Mouse (Mus musculus) olfactory bulb, adult 2 months (tissue): ENCODE measurements around the gene Eef2. TPM values are rescaled to one million over a fixed set of nuclear protein-coding genes. Genes with fewer than 3 reads are reported as not detected.
A peak's percentile ranks its signal among the peaks of the same experiment; 100 is the strongest.

ENCODE experiments used
- H3K27ac ChIP-seq: fragments of 200-500 bp; 2 replicates; pipeline ENCODE4 v1.5.1; 2012; ENCODE audit warnings: low read depth, low read length; ENCODE audit not compliant: insufficient read depth
- H3K4me1 ChIP-seq: fragments of 200-500 bp; 2 replicates; pipeline ENCODE4 v1.6.1; 2012; ENCODE audit warnings: low read length; ENCODE audit not compliant: control insufficient read depth, insufficient read depth
- H3K4me3 ChIP-seq: fragments of 200-500 bp; 2 replicates; pipeline ENCODE4 v1.5.1; 2012; ENCODE audit warnings: mild to moderate bottlenecking, low read depth, low read length, moderate library complexity; ENCODE audit not compliant: insufficient read depth
- CTCF ChIP-seq: fragments of 200-500 bp; IDR thresholded peaks from 2 replicates; pipeline ENCODE4 v1.5.1; 2012; ENCODE audit warnings: low read depth, mild to moderate bottlenecking, low read length, moderate library complexity; ENCODE audit not compliant: insufficient read depth
- POLR2A ChIP-seq: fragments of 200-500 bp; IDR thresholded peaks from 2 replicates; pipeline ENCODE4 v1.6.1; 2012; ENCODE audit warnings: mild to moderate bottlenecking, low read depth, low read length, moderate library complexity; ENCODE audit not compliant: insufficient read depth
- WGBS: fragments of 180-500 bp; shearing (Covaris S2); methylation state at CpG from one replicate; pipeline ENCODE4 v1.1.7; 2018; 5-methylcytosine and 5-hydroxymethylcytosine counted together
- polyA plus RNA-seq: library from polyadenylated mRNA; stranded (reverse); fragments of >200 nt; gene quantifications from 2 replicates; pipeline ENCODE4 v1.2.4, GENCODE M21; 2012; ENCODE audit warnings: low replicate concordance; ENCODE audit not compliant: missing spikeins, insufficient read depth, insufficient read length

The Eef2 gene
- polyA plus RNA-seq, 1 experiment = 423 TPM

- TF ChIP-seq POLR2A = no peak
- TF ChIP-seq CTCF = no peak
- 84% methylated on average over 27 of the region's 27 CpGs for WGBS
- Histone ChIP-seq H3K4me1 (peaks cover 71% of the 10 kb centered on the region), H3K4me3 (no peak overlapping the region), H3K27ac (no peak overlapping the region)
Observed at GRCm38 (mm10) chr10:81144667-81145066, 31.8 kb upstream of the Eef2 start.

GRCm38 (mm10) chr10:81145307-81145706 lies 31.1 kb upstream of the Eef2 start:
- TF ChIP-seq CTCF = no peak
- TF ChIP-seq POLR2A = no peak
- Histone ChIP-seq H3K4me3 (no peak overlapping the region), H3K4me1 (peaks cover 66% of the 10 kb centered on the region), H3K27ac (0 out of 2 replicates have a peak overlapping the region, but pooled peaks have one; percentile 7)
- 79% methylated on average over 6 of the region's 6 CpGs for WGBS

DNA sequence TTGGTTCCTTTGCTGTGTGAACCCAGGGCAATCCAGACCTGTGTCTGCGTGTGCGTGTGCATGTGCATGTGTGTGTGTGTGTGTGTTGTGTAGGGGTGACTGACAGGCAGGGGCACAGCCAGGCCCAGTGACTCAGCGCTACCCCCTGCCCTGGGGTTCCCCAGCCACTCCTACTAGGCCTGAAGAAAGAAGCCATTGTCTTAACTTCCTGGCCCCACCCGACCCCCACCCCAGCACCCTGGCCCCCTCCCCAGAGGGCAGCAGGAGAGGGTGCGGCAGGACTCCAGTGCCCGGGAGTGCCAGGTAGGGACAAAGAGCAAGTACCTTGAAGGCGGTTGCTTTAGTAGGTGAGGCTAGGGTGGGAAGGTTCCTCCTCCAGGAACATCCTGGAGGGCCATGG lies 30.7 kb upstream of the Eef2 start:
- H3K4me1 ChIP-seq = peaks cover 62% of the 10 kb centered on the region
- 55% methylated on average over 7 of the region's 7 CpGs for WGBS
- no peak for TF ChIP-seq CTCF
- TF ChIP-seq POLR2A = no peak
- no peak overlapping the region; the same call in 1 of the 2 replicates for H3K4me3 ChIP-seq
- peak overlapping the region; percentile 65 for H3K27ac ChIP-seq

GRCm38 (mm10) chr10:81146296-81146695 lies 30.1 kb upstream of the Eef2 start:
- peak overlapping the region; percentile 79 for H3K27ac ChIP-seq

GRCm38 (mm10) chr10:81151261-81151660 lies 25.2 kb upstream of the Eef2 start:
- Histone ChIP-seq H3K27ac (no peak overlapping the region), H3K4me3 (no peak overlapping the region), H3K4me1 (peaks cover 15% of the 10 kb centered on the region)
- WGBS = 50% methylated on average over 6 of the region's 6 CpGs
- TF ChIP-seq POLR2A (no peak), CTCF (no peak)

More at GRCm38 (mm10) chr10:81146296-81146695, 30.1 kb upstream of the Eef2 start:
- Histone ChIP-seq H3K4me3 (peak overlapping the region; percentile 17; the same call in 1 of the 2 replicates), H3K4me1 (peaks cover 58% of the 10 kb centered on the region)
- WGBS = 31% methylated on average over 4 of the region's 4 CpGs
- TF ChIP-seq CTCF (no peak), POLR2A (no peak)

DNA sequence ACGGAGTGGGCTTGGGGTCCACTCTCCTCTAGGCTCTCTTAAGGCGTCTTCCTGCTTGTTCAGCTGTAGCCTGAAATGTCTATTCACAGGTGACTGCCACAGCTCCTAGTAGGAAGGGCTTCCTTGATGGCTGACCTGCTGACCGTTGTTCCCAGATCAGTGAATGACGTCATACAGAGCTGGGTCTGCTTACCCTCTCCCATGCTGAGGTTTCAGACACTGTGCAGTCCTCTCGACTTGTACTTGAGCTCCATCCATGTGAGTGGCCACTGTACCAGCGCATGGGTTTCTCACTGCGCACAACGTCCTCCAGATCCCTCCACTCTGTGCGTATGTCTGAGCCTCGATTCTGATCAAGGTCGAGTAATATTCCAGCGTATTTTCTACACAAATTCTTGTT lies 23.8 kb upstream of the Eef2 start:
- no peak for TF ChIP-seq POLR2A
- Histone ChIP-seq H3K4me3 (no peak overlapping the region), H3K27ac (no peak overlapping the region), H3K4me1 (peaks cover 4% of the 10 kb centered on the region; the same call in 1 of the 2 replicates)
- WGBS = 72% methylated on average over 12 of the region's 12 CpGs

GRCm38 (mm10) chr10:81154313-81154712 lies 22.1 kb upstream of the Eef2 start:
- H3K27ac ChIP-seq = 0 out of 2 replicates have a peak overlapping the region, but pooled peaks have one; percentile 8
- 87% methylated on average over 12 of the region's 12 CpGs for WGBS
- peaks cover 4% of the 10 kb centered on the region; the same call in 1 of the 2 replicates for H3K4me1 ChIP-seq
- H3K4me3 ChIP-seq = no peak overlapping the region
- TF ChIP-seq POLR2A (no peak), CTCF (no peak)

- H3K4me3 ChIP-seq = no peak overlapping the region
- peaks cover 4% of the 10 kb centered on the region; the same call in 1 of the 2 replicates for H3K4me1 ChIP-seq
- H3K27ac ChIP-seq = peak overlapping the region; percentile 8; the same call in 1 of the 2 replicates
- WGBS = 66% methylated on average over 6 of the region's 6 CpGs
- TF ChIP-seq CTCF (no peak), POLR2A (no peak)
Observed at GRCm38 (mm10) chr10:81154736-81155135, 21.7 kb upstream of the Eef2 start.

DNA sequence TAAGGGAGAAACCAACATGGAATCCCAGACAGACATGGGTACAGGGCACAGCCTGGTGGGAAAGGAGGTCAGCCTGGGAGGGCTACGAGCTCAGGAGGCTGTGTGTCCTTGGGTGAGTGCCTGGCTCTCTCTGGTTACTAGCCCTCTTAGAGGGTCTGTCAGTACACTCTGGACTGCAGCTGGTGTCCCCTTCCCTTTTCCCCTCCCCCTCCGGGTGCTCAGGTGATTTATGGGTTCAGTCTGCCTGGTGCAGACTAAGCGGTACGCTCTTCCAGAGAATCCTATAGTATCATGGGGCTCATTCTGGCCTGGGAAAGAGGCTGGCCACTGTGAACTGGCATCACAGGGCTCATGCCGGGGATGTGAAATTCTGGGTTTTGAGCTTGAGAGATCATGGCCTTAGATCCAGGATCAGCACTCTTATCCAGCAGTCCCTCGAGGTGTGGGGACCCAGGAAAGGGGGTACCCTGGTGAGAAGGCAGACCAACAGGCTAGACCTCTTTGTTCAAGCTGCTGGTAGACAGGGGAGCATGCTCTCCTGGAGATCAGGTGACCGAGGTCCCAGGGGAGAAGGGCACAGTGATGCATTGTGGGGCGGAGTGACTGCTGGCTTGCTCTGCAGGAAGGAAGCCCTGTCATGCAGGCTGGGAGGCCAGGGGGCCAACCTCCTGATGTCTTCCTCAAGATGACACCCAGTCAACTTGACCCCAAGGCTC lies 14.7 kb upstream of the Eef2 start:
- 88% methylated on average over 8 of the region's 8 CpGs for WGBS

More for the DNA sequence above, 14.7 kb upstream of the Eef2 start:
- H3K4me3 ChIP-seq = no peak overlapping the region
- H3K4me1 ChIP-seq = peaks cover 29% of the 10 kb centered on the region; the same call in 1 of the 2 replicates
- TF ChIP-seq POLR2A (no peak), CTCF (no peak)
- H3K27ac ChIP-seq = no peak overlapping the region
